Mouse (Mus musculus) urinary bladder, postnatal 4 days (tissue): ENCODE measurements around the gene Tmem262.
"Not testable (repeated sequence)": the region's sequence is repeated elsewhere in the genome, so short reads cannot be mapped to it uniquely, and the experiment has no call there.

Experiments
- DNase-seq, 2 experiments: peaks; one replicate each; pipeline ENCODE4 v3.0.0; 2021 to 2022; ENCODE audit warnings: low spot score in 2 of 2

Tmem262 gene

DNA sequence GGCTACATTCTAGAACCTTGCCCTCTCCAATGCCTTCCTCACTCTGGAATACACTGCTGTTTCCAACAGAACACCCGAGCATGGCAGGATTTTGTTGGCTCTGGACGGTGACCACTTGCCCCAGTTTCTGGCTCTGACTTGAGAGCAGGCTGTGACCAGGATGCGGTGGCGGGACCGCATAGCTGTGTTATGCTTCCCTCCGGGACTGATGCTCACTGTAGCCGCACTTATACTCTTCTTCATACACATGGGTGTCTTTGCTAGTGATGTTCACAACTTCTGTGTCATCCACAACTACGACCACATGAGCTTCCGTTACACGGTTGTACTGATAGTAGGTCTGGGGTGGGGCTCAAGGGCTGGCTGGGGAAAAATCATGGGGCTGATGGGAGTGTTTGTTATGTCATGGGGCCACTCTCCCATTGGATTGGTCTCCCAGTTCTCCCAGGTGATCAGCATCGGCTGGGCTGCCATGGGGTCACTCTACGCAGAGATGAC, at the start of gene Tmem262:
Gene Tmem262, plus strand, starts transcription at position 51 of the 498 bp plus-strand sequence.
- DNase-seq = no peak

DNA sequence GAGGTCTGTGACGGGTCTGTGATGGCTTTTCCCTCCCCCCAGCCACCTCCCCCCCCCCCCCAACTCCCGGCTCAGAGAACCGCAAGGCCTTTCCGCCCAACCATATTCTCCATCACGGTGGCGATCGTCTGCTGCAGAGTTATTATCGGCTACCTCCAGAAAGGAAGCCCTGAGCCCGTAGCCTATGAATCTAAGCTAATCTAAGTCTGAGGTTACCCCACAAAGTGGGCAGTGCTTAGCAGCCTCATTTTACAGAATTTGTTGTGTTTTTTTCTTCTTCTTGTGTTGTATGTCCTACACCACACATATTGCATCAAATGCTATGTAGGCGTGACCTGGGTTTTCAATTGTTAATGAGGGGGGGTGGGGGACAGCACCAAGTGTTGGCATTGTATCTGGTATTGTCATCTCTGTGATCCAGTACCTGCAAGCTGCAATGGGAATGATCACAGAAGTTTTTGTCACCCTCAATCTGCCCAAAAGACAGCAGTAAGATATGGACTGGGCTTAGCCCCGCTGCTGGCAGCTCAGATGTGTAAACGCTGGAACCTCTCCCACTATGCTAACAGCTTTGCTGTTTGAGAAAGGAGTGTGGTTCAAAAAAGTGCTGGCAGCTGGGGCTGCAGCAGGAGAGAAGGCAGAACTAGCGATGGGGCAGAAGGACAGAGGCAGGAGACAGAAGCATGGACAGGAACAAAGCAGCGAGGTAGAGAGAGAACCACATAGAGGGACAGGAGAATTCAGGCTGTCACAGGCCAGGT, 49.1 kb upstream of the Tmem262 start:
- DNase-seq = no peak

DNA sequence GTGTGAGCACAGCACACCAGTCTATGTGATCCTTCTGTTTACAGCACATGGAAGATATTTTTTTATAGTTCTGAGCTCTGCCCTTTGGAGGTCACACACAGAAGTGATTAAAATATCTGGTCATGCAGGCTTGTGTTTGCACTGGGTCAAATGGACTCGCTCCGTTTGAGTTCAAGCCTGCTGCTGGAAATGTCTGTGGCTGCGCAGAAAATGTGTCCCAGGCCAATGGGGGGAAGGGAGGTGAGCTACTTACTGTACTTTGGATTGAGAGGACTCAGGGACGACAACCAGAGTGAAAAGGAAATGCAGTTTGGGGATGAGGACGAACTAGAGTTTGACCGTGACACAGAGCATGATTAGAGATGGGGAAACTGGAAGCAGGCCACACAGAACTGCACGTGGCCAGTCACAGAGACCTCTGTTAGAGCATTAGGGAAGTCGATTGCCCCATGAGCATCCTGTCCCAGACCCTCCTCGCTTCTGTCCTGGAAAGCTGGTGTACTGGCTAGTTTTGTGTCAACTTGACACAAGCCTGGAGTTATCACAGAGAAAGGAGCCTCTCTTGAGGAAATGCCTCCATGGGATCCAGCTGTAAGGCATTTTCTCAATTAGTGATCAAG, 43.8 kb upstream of the Tmem262 start:
- no peak for DNase-seq

DNA sequence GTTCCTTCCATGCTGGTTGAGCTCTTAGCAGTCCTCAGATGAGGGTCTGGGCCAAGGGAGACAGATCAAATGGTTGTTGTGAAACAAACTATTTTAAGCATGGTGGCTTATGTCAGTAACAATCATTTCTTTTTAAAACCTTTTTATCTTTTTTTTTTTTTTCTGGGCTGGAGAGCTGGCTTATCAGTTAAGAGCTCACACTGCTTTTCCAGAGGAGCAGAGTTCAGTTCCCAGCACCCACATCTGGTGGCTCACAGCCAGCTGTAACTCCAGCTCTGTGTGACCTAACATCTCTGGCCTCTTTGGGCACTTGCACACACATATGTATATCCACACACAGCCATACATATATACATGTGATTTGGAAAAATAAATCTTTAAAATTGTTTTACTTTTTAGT, 42.1 kb upstream of the Tmem262 start:
- DNase-seq = no peak

DNA sequence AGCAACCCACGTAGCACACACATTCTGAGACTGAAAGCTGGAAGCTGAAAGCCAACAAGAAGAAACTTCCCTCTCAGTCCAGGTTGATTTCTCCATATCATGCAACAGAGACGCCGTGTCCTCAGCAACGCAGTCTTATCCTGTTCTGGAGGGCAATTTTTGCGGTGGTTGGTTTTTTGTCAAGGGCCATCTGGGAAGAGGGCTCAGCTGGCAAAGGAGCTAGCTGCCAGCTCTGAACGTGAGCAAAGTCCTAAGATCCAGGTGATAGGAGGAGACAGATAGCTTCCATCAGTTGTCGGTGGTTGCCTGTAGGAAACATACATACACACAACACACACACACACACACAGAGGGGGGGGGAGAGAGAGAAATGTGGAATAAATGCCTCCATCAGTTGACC, 41.5 kb upstream of the Tmem262 start:
- DNase-seq = no peak

DNA sequence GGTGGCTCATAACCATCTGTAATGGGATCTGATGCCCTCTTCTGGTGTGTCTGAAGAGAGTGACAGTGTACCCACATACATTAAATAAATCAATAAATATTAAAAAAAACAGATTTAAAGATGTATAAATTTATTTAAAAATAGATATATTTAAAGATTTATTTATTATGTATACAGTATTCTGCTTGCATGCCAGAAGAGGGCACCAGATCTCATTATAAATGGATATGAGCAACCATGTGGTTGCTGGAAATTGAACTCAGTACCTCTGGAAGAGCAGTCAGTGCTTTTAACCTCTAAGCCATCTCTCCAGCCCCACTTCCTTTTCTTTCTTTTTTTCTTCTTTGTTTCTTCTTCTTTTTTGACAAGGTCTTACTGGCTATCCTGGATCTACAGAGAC, 39.8 kb upstream of the Tmem262 start:
- DNase-seq = no peak

DNA sequence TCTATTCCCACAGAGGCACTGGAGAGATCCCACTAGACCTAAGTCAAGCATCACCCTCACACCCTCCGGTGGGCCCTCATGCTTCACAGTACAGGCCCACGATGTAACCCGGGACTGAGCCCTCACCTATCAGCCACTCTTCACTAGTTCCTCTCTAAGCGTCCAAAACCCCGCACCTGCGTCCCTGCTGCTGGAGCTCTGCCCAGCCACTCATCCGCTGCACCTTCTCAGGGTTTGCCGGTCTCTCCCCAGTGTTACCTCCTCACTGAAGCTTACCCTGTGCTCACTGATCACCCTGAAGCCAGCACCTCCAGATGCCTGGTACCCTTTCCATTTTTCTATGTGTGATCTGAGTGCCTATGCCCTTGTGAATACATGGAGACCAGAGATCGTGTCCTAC, 37.5 kb upstream of the Tmem262 start:
- no peak for DNase-seq

DNA sequence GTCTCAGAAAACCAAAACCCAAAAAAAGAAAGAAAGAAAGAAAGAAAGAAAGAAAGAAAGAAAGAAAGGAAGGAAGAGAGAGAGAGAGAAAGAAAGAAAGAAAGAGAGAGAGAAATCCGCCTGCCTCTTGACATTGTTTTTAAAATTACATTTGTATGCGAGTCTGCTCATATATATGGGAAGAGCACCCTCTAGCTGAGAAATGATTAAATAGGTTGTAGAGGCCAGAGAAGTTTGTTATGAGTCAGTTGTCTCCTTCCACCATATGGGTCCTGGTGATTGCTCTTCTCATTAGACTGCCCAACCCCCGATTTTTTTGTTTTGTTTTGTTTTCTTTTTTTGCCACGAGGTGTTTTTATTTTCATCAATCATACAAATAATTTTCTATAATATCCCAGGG, 35.7 kb upstream of the Tmem262 start:
- DNase-seq = not testable (repeated sequence)

DNA sequence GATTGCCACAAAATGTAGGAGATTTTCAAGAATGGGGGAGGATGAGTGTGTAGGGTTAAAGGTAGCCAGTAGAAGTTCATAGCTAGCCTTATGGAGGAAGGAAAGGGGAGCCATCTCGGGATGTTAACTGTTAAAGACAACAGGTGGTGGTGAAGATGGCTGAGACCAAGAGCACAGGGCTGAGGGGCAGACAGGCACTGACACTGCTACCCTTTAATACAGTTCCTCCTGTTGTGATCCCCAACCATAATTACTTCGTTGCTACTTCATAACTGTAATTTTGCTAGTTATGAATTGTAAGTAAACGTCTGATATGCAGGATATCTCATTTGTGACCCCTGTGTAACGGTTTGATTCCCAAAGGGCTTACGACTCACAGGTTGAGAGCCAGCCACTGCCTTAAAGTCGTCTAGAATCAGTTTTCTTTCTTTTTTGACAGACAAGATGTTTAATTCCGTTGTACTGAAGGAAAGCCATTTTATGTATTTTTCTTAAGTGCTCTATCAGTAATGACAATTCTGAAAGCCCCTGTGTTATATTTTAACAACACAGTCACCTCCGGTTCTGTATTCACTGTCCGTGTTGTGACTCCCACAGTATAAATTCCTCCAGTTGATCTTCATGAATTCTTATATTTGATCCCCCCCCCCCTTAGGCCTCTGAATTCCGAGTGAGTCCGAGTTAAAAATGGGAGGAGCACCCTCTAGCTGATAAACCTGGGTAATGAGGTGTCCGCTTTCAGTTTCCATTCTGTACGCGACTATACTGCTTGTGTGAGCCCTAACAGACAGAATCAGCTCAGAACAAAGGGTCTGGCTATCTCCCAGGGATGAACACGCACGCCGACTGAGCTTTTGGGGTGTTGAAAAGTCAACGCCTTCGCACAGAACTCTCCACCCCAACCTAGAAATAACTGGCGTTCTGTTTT, 34.2 kb upstream of the Tmem262 start:
- no peak for DNase-seq

DNA sequence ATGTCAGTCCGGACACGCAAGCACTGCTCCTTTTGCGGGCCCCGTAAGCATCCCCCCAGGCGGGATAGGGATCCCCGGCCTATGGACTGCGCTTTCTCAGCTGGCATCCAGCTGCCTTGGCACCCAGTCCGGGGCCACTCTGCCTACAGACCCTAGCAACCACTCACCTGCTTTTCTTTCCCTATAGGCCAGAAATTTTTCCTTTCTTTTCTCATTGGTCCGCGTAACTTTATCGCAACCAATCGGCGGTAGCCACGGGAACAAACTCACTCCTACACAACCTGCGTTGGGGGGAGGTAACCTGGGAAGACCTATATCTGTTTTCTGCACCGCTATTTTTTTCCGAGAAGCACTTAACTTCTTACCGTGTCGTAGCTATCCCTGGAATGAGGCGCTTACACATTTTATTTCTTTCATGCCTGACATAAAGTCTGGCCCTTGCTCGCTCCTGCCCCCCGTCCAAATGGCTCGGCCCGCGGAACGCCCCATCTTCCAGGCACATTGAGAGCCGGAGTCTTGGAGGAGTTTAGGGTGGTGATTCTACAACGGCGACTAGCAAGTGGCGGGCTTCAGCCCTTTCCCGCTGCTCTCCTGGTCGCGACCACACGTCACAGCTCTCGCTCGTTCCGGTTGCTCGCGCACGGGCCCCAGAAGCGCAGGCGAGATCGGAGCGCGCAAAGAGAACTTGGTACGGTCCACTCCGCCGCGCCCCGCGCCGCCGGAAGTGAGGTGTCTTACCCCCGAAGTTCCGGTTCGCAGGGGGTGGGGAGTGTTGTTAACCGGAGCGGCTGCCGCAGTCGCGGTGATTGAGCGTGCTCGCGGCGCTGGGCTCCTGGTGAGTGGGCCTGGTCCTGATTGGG, 33.3 kb upstream of the Tmem262 start, which contains the start of gene Syvn1:
Gene Syvn1, plus strand, starts transcription at position 283 of the 860 bp plus-strand sequence.
- peak; percentile 85 to 87 for DNase-seq

DNA sequence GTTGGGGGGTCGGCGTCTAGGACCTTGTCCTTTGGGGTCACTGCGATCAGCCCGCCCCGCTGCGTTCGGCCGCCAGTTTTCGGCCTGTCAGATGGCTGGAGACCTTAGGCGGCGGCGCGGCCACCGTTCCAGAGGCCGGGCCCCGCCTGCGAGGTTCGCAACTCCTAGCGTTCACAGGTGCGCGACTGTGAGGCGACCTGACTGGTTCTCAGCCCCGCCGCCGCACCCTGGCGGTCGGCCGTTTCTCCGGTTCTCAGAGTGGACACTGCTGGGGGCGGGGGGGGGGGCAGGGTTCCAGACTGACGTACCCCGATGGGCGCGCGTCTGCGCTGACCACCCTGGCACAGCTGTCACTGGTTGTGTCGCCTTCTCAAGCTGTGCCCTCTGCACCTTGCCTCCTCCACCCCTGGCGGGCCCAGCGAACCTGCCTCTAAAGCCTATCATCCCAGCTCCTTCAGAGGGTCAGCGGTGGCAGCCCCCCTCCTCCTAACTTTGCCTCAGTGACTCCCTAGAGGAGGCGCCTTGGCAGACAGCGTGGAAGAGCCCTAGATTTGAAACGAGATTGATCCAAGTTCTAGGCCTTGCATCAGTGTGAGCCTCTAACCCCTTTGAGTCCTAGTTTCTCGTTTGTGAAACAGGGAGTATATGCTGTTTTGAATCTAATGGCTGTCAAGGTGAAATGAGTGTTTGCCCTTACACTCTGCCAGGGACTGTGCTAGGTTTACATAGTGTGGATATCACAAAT, 32.5 kb upstream of the Tmem262 start:
- no peak for DNase-seq

DNA sequence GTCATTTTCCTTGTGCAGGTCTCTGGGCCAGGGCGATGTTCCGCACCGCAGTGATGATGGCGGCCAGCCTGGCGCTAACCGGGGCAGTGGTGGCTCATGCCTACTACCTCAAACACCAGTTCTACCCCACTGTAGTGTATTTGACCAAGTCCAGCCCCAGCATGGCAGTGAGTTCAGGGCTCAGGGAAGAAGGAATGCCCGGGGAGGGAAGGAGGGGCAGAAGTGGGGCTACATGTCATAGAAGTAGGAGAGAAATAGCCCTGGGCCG, 32.0 kb upstream of the Tmem262 start:
- no peak for DNase-seq

DNA sequence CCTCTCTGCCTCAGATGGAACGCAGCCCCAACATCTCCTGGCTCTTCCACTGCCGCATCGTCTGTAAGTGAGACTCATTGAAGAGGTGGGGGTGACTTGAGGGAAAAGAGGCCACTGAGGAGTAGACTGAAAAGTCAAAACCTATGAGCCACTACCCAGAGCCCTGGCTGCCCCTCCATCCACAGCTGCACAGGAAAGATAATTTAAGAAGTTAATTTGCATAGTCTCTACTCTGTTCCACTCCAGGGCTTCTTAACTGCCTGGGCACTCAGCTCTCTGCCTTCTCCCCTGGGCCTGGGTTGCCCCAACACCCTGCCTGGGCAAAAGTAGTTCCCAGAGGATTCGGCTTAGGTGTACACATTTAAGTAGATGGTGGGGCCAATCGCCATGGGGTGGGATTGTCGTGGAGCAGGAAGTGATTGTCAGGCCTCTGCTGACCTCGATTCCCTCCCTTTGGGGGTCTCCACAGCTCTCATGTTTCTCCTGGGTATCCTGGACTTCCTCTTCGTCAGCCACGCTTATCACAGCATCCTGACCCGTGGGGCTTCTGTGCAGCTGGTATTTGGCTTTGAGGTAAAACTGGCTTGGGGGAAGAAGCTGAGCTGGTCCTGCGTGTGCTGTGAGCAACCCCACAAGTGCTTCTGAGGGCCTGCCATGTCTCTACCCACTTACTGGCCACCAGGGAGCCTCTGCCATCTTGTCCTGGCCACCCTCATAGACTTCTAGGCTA, 31.0 kb upstream of the Tmem262 start:
- no peak for DNase-seq

DNA sequence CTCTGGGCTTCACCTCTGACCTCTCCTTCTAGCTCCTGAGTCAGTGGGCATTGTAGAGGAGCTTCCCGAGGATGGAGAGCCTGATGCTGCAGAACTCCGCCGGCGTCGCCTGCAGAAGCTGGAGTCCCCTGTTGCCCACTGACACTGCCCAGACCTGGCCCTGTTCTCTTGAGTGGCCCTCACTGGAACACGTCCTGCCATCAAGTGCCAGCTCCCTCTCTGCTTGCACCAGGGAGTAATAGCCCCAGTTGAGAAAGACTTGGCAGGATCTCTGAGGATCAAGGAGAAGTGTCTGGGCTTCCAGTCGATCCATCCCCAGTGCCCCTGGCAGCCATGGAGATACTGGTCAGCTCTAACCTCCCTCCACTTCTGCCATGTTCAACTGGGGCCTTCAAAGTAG, 27.3 kb upstream of the Tmem262 start:
- DNase-seq = no peak

DNA sequence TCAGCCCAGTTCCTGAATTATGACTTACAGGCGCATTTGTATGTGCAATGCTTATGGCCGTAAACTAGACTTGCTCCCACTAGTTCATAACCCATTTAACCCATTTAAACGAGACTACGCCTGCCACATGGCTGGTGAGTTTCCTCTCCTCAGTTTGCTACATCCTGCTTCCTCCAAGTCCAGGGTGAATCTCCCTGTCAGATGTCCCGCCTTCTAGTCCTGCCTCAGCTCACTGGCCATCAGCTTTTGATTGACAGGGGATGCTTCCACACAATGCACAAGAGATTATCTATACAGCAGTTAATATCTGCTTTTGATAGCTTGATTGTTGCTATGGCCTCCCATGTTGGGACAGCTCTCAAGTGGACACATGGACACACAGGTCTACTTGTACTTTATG, 25.5 kb upstream of the Tmem262 start:
- no peak for DNase-seq

DNA sequence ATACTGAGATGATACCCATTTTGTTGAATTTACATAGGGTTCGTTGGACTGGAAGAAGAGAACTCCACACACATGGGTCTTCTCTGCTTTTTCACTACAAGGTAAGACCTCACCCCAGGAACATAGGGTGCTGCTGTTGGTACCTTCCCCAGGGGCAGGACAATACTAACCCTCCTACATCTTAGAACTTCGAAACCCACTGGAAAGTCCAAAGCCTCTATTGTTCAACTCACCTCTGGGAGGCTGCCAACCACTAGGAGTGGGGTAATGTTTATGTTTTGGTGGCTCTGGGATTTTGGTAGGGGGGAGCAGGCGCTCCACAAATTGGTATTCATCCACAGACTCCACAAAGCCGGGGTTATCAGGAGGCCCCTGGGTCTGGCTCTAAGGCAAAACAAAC, 23.1 kb upstream of the Tmem262 start:
- no peak for DNase-seq

DNA sequence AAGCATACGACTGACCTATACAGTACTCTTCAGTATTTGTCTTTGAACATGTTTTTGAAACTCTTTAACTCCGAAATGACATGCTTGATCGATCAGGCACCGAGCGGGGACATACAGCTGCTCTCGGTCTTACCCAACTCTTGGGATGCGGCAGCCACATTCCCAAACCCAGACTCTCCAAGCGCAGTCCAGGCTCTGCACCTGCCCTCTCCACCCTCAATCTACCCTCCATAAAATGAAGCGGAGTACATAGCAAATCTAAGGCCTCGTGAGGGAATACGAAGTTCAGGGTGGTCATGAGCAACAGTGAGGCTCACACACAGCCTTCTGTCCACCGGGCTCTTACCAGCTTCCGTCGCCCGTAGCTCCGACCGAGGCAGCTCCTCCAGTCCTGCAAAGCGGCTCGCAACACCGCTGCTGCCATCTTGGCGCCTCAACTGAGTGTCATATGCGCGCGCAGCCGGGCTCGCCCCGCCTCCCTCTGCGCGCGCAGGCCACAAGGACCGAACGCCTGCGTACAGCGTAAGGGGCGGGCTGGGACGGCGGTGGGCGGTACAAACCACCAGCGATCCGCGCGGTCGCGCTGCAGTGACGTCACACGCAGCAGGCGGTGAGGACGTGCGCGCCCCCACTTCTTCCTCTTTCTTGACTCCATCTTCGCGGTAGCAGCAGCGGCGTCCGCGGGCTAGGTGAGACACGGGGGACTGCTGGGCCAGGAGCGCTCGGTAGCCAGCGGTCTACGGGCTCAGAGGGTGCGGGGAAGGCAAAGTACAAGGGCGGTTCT, 22.3 kb upstream of the Tmem262 start, which contains the start of the genes Mrpl49 and Fau:
Gene Mrpl49, minus strand, starts transcription at position 473 of the 784 bp plus-strand sequence.
Gene Fau, plus strand, starts transcription at position 532 of the 784 bp plus-strand sequence.
- DNase-seq = peak; percentile 98 to 99

DNA sequence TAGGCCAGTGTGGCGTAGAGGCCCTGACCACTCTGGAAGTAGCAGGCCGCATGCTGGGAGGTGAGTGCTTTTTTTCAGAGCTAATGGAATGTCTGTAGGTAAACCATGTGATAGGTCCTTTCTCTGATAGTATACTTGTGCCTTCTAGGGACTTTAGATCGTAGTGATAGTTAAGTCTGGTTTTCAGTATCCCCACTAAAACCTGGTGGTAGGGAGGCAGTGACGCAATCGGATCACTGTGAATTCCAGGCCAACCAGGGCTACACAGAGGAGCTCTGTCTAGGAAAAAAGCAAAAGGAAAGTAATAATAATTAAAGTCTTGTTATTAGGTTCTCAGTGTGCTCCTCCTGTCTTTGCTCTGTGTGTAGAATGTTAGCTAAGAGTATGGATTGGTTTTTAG, 21.3 kb upstream of the Tmem262 start:
- no peak for DNase-seq

DNA sequence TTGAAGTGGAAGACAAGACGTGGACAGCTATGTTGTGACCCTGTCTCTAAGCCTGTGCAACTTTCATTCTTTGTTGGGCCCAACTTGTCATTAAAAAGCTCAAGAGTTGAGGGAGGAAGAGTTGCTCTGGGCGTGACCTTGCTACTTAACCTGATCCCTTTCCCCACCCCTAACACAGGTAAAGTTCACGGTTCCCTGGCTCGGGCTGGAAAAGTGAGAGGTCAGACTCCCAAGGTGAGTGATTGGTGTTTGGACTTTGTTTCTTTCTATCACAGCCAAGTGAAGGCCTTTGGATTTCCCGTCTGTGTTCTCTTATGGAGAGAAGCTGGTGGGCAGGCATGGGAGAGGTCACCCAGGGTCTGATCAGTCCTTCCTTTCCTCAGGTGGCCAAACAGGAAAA, 20.9 kb upstream of the Tmem262 start:
- DNase-seq = no peak
